Mouse (Mus musculus) liver, embryonic 14.5 days (tissue): ENCODE data around the gene Midn.
A peak's percentile ranks its signal among the peaks of the same experiment; 100 is the strongest.

ENCODE experiments used
- CTCF ChIP-seq: IDR thresholded peaks from 2 replicates; pipeline ENCODE4 v1.5.1; 2016; ENCODE audit warnings: antibody characterized with exemption, low read depth, control low read depth
- EP300 ChIP-seq: IDR thresholded peaks from 2 replicates; pipeline ENCODE4 v1.6.1; 2016; ENCODE audit warnings: antibody characterized with exemption, low read depth

GRCm38 (mm10) chr10:80148610-80149290, 678 bp downstream of the Midn start:
- TF ChIP-seq EP300, result no peak
- peak; percentile 68 for TF ChIP-seq CTCF
